27 mouse cellular contexts compared by ENCODE assay signal in the genomic region with DNA sequence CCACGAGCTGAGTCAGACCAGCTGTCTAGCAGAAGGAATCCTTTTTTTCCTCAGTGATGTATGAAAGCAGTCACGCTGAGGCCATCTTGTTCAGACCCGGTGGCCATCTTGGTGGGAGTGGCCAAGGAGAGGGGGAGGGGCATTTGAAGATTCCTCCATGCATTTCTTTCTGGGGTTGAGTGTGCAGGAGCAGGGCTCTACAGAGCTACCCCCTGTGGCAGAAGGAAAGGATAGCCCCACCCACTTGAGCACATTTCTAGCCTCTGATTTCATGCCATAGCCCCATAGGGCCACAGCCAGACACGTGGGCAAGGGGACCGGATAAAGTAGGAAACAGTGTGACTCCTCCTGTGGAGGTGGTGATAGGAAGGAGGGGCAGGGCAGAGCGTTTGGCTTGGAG.
DNase-seq lines count a peak whose midpoint lies in the region; ATAC-seq and TF ChIP-seq lines count a peak whose summit lies in the region.
"Had no signal": no experiment of that assay in that cellular context is flagged by ENCODE, and none has a peak within 500 bp of the region (broad histone marks: within the 10 kb centered on the region; RNA-seq: fewer than 3 reads in every experiment).

No protein-coding gene starts in this region.

- TF ChIP-seq CTCF in kidney, postnatal 0 days (IDR thresholded peaks at IDR 0.05; ENCODE audit: low read depth) = no peak
- no peak for TF ChIP-seq CTCF in kidney, adult 2 months (conservative IDR thresholded peaks at IDR 0.05; ENCODE audit: insufficient read depth, insufficient read length, low read depth, low read length)

- no peak for DNase-seq in hindbrain, embryonic 11.5 days (ENCODE audit: low spot score)
- DNase-seq in hindbrain, embryonic 14.5 days (ENCODE audit: low spot score) = no peak
- DNase-seq in kidney, postnatal 0 days (ENCODE audit: low spot score) = peak; percentile 17
- no peak for DNase-seq in kidney, adult 2 months
- DNase-seq in NIH3T3 (ENCODE audit: low read depth) = peak; percentile 5
- DNase-seq in embryonic facial prominence, embryonic 10.5 days (ENCODE audit: low spot score) = peak; percentile 5
- DNase-seq: adrenal gland, adult 8-10 months; cerebellum, adult 8-10 months; cerebellum, postnatal 25 days; forebrain, postnatal 0 days; heart, postnatal 10 days; kidney, adult 9 months; kidney, postnatal 36 days had no signal

- no peak for TF ChIP-seq POLR2A in kidney, adult 2 months (IDR thresholded peaks at IDR 0.05; ENCODE audit: low read depth, low read length)

- H3K4me1 ChIP-seq in hindbrain, embryonic 11.5 days (replicated peaks; ENCODE audit: control insufficient read depth, insufficient read depth, low read length) = no peaks in the 10 kb centered on the region
- H3K4me1 ChIP-seq in hindbrain, embryonic 14.5 days (replicated peaks; ENCODE audit: control insufficient read depth, insufficient read depth, low read length) = no peaks in the 10 kb centered on the region
- no peaks in the 10 kb centered on the region for H3K4me1 ChIP-seq in kidney, postnatal 0 days (replicated peaks; ENCODE audit: insufficient read depth, low read length)
- H3K4me1 ChIP-seq in kidney, adult 2 months (ENCODE audit: control insufficient read depth, insufficient read depth, low read length) = no peaks in the 10 kb centered on the region
- no peaks in the 10 kb centered on the region for H3K4me1 ChIP-seq in embryonic facial prominence, embryonic 10.5 days
- no peaks in the 10 kb centered on the region for H3K4me1 ChIP-seq in midbrain, embryonic 16.5 days (ENCODE audit: control insufficient read depth, insufficient read depth, low read length)
- H3K4me1 ChIP-seq: heart, embryonic 13.5 days; hindbrain, embryonic 10.5 days; limb, embryonic 12.5 days; liver, embryonic 15.5 days; lung, embryonic 15.5 days; midbrain, embryonic 10.5 days; midbrain, embryonic 15.5 days; neural tube, embryonic 12.5 days had no signal

- H3K9me3 ChIP-seq in hindbrain, embryonic 11.5 days (ENCODE audit: control insufficient read depth, low read length) = no peaks in the 10 kb centered on the region
- no peaks in the 10 kb centered on the region for H3K9me3 ChIP-seq in hindbrain, embryonic 14.5 days (ENCODE audit: control insufficient read depth, low read length)
- no peaks in the 10 kb centered on the region for H3K9me3 ChIP-seq in kidney, postnatal 0 days (replicated peaks; ENCODE audit: low read length)
- no peaks in the 10 kb centered on the region for H3K9me3 ChIP-seq in embryonic facial prominence, embryonic 10.5 days
- no peaks in the 10 kb centered on the region for H3K9me3 ChIP-seq in midbrain, embryonic 16.5 days (replicated peaks; ENCODE audit: control insufficient read depth, low read length, poor library complexity, severe bottlenecking)
- H3K9me3 ChIP-seq: heart, embryonic 13.5 days; hindbrain, embryonic 10.5 days; limb, embryonic 12.5 days; liver, embryonic 15.5 days; lung, embryonic 15.5 days; midbrain, embryonic 10.5 days; midbrain, embryonic 15.5 days; neural tube, embryonic 12.5 days had no signal

- H3K4me2 ChIP-seq in hindbrain, embryonic 11.5 days (replicated peaks; ENCODE audit: low read depth, low read length) = no peak overlapping the region
- no peak overlapping the region for H3K4me2 ChIP-seq in hindbrain, embryonic 14.5 days (replicated peaks)
- no peak overlapping the region for H3K4me2 ChIP-seq in kidney, postnatal 0 days (ENCODE audit: low read length)
- no peak overlapping the region for H3K4me2 ChIP-seq in midbrain, embryonic 16.5 days (ENCODE audit: low read length)
- H3K4me2 ChIP-seq: heart, embryonic 13.5 days; limb, embryonic 12.5 days; liver, embryonic 15.5 days; lung, embryonic 15.5 days; midbrain, embryonic 15.5 days; neural tube, embryonic 12.5 days had no signal

- no peak overlapping the region for H3K9ac ChIP-seq in hindbrain, embryonic 11.5 days (ENCODE audit: low read depth, low read length)
- H3K9ac ChIP-seq in hindbrain, embryonic 14.5 days = no peak overlapping the region
- H3K9ac ChIP-seq in kidney, postnatal 0 days (ENCODE audit: low read depth, low read length) = no peak overlapping the region
- no peak overlapping the region for H3K9ac ChIP-seq in midbrain, embryonic 16.5 days (ENCODE audit: low read depth, low read length)
- H3K9ac ChIP-seq: forebrain, postnatal 0 days; heart, embryonic 13.5 days; limb, embryonic 12.5 days; liver, embryonic 15.5 days; lung, embryonic 15.5 days; midbrain, embryonic 15.5 days; neural tube, embryonic 12.5 days had no signal

- 0 out of 2 replicates have a peak, but pooled peaks have one; percentile 17 for ATAC-seq in hindbrain, embryonic 11.5 days (ENCODE audit: low FRiP score)
- no peak for ATAC-seq in hindbrain, embryonic 14.5 days (ENCODE audit: low FRiP score)
- no peak for ATAC-seq in kidney, postnatal 0 days (replicated peaks; ENCODE audit: low FRiP score, low read depth)
- no peak for ATAC-seq in midbrain, embryonic 16.5 days
- ATAC-seq: CD4-positive, CD25-positive, alpha-beta regulatory T cell, adult 4 months; forebrain, postnatal 0 days; midbrain, embryonic 15.5 days; Patski had no signal

- no peak overlapping the region for H3K4me3 ChIP-seq in hindbrain, embryonic 11.5 days (ENCODE audit: low read depth, low read length)
- H3K4me3 ChIP-seq in hindbrain, embryonic 14.5 days (replicated peaks; ENCODE audit: low read length) = no peak overlapping the region
- no peak overlapping the region for H3K4me3 ChIP-seq in kidney, postnatal 0 days (replicated peaks; ENCODE audit: low read depth, low read length)
- no peak overlapping the region for H3K4me3 ChIP-seq in kidney, adult 2 months (ENCODE audit: insufficient read depth, low read depth, low read length)
- H3K4me3 ChIP-seq in embryonic facial prominence, embryonic 10.5 days = no peak overlapping the region
- H3K4me3 ChIP-seq in midbrain, embryonic 16.5 days (ENCODE audit: low read depth, low read length) = no peak overlapping the region
- H3K4me3 ChIP-seq: heart, embryonic 13.5 days; hindbrain, embryonic 10.5 days; layer of hippocampus, adult 2 months; left cerebral cortex, adult 2 months; limb, embryonic 12.5 days; liver, embryonic 15.5 days; lung, embryonic 15.5 days; midbrain, embryonic 10.5 days; midbrain, embryonic 15.5 days; neural tube, embryonic 12.5 days had no signal

- H3K27ac ChIP-seq in hindbrain, embryonic 11.5 days (ENCODE audit: low read depth, low read length) = no peak overlapping the region
- H3K27ac ChIP-seq in hindbrain, embryonic 14.5 days = no peak overlapping the region
- no peak overlapping the region for H3K27ac ChIP-seq in kidney, postnatal 0 days
- H3K27ac ChIP-seq in kidney, adult 2 months (ENCODE audit: insufficient read depth, low read depth, low read length) = no peak overlapping the region
- no peak overlapping the region for H3K27ac ChIP-seq in embryonic facial prominence, embryonic 10.5 days (replicated peaks)
- H3K27ac ChIP-seq in midbrain, embryonic 16.5 days (ENCODE audit: low read length) = no peak overlapping the region
- H3K27ac ChIP-seq: heart, embryonic 13.5 days; hindbrain, embryonic 10.5 days; layer of hippocampus, adult 2 months; left cerebral cortex, adult 2 months; limb, embryonic 12.5 days; liver, embryonic 15.5 days; lung, embryonic 15.5 days; midbrain, embryonic 10.5 days; midbrain, embryonic 15.5 days; neural tube, embryonic 12.5 days had no signal

- no peaks in the 10 kb centered on the region for H3K27me3 ChIP-seq in hindbrain, embryonic 11.5 days (ENCODE audit: control insufficient read depth, insufficient read depth, low read length)
- no peaks in the 10 kb centered on the region for H3K27me3 ChIP-seq in hindbrain, embryonic 14.5 days (ENCODE audit: control insufficient read depth, insufficient read depth, low read length)
- no peaks in the 10 kb centered on the region for H3K27me3 ChIP-seq in kidney, postnatal 0 days (ENCODE audit: insufficient read depth, low read length)
- H3K27me3 ChIP-seq in kidney, adult 2 months (replicated peaks; ENCODE audit: control insufficient read depth, insufficient read depth, low read length) = no peaks in the 10 kb centered on the region
- H3K27me3 ChIP-seq in embryonic facial prominence, embryonic 10.5 days (replicated peaks; ENCODE audit: low read depth, poor library complexity, severe bottlenecking) = no peaks in the 10 kb centered on the region
- H3K27me3 ChIP-seq in midbrain, embryonic 16.5 days (ENCODE audit: control insufficient read depth, insufficient read depth, low read depth, low read length) = no peaks in the 10 kb centered on the region
- H3K27me3 ChIP-seq: heart, embryonic 13.5 days; limb, embryonic 12.5 days; liver, embryonic 15.5 days; lung, embryonic 15.5 days; midbrain, embryonic 15.5 days; neural tube, embryonic 12.5 days; Patski had no signal

- H3K36me3 ChIP-seq in hindbrain, embryonic 11.5 days (ENCODE audit: control insufficient read depth, insufficient read depth, low read length) = no peaks in the 10 kb centered on the region
- no peaks in the 10 kb centered on the region; the same call in none of the 2 replicates for H3K36me3 ChIP-seq in hindbrain, embryonic 14.5 days (replicated peaks; ENCODE audit: control insufficient read depth, insufficient read depth)
- no peaks in the 10 kb centered on the region for H3K36me3 ChIP-seq in kidney, postnatal 0 days (ENCODE audit: insufficient read depth, low read length)
- no peaks in the 10 kb centered on the region for H3K36me3 ChIP-seq in kidney, adult 2 months (ENCODE audit: control insufficient read depth, insufficient read depth, low read length)
- no peaks in the 10 kb centered on the region for H3K36me3 ChIP-seq in embryonic facial prominence, embryonic 10.5 days (replicated peaks)
- H3K36me3 ChIP-seq in midbrain, embryonic 16.5 days (ENCODE audit: control insufficient read depth, insufficient read depth, low read length) = peaks cover 6% of the 10 kb centered on the region
- H3K36me3 ChIP-seq: G1E; heart, embryonic 13.5 days; limb, embryonic 12.5 days; liver, embryonic 15.5 days; lung, embryonic 15.5 days; midbrain, embryonic 10.5 days; midbrain, embryonic 15.5 days; neural tube, embryonic 12.5 days had no signal

- WGBS in hindbrain, embryonic 11.5 days = 86% methylated on average over 6 of the region's 6 CpGs
- WGBS in hindbrain, embryonic 14.5 days = 84% methylated on average over 6 of the region's 6 CpGs
- 83% methylated on average over 6 of the region's 6 CpGs for WGBS in kidney, postnatal 0 days
- WGBS in kidney, adult 2 months = 69% methylated on average over 6 of the region's 6 CpGs
- 87% methylated on average over 6 of the region's 6 CpGs for WGBS in embryonic facial prominence, embryonic 10.5 days
- WGBS in midbrain, embryonic 16.5 days = 77% methylated on average over 6 of the region's 6 CpGs

Comparison
In these comparisons a context has a peak if more than half of its experiments do, and no peak if none do; other contexts are left out.
1. DNase-seq: peak in kidney, postnatal 0 days (single experiment), NIH3T3 (single experiment) and embryonic facial prominence, embryonic 10.5 days (single experiment); none in hindbrain, embryonic 11.5 days (single experiment), hindbrain, embryonic 14.5 days (single experiment) and kidney, adult 2 months (single experiment).